Mouse (Mus musculus): ENCODE measurements around the gene Naa35.

Gene Naa35

DNA sequence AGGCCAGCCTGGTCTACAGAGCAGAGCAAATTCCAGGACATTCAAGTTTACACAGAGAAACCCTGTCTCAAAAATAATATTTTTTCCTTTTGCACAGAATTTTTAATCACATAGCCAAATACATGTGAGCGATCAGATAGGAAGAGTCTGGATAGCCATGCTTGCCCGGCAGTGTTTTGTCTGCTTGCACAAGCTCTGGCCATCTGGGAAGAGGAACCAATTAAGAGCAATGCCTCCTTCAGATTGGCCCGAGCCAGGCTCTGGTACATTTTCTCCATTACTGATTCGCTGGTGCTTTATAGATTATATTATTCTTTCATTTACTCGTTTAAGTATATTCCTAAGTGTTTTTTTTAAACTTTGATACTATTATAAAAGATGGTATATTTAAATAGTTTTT is 82.7 kb downstream of the Naa35 start:
- DNase-seq (ENCODE audit: extremely low read depth, insufficient read length, low spot score), result no peak

DNA sequence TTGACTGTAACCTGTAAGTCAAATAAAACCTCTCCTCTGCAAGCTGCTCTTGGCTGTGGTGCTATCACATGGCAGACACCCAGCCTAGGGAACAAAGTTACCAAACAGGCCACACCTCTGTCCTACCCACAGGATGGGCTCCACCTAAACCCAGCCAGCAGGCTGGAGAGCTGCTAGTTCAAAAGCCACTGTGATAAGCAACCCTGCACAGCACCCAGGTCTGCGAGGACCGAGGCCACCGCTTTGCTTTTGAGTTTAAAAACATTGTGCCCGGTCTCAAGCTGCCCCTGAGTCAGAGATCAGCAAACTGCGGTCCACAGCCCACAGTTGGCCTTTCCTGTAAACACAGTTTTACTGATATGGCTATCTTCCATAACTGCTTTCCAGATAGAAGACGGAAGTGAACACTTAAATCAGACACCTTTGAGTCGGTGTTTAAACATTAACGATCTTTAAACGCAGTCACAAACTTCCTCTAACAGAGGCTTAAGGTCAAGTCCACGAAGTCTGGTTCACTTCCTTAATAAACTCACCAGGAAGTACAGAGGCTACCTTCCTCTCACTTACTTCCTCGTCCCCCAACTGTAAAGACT is 83.5 kb downstream of the Naa35 start:
- no peak for DNase-seq (ENCODE audit: extremely low read depth, insufficient read length, low spot score)

DNA sequence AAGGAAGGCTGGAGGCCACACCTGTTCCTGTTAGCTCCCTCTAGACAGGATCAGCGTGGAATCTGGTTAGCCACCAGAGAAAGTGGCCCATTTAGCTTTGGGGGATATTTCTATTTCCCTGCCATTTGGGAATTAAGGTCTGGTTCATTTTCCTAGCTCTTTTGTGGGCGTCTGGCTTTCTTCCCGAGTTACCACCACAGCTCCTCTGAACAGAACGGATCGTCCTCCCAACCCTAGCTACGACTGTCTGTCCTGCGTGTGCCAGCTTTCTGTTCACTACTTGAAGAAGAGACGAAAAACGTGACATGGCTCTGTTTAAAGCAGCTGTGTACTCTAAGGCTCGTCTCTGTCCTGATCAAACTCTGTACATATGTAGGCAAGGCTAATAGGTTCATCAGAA is 84.9 kb downstream of the Naa35 start:
- no peak for DNase-seq (ENCODE audit: extremely low read depth, insufficient read length, low spot score)

DNA sequence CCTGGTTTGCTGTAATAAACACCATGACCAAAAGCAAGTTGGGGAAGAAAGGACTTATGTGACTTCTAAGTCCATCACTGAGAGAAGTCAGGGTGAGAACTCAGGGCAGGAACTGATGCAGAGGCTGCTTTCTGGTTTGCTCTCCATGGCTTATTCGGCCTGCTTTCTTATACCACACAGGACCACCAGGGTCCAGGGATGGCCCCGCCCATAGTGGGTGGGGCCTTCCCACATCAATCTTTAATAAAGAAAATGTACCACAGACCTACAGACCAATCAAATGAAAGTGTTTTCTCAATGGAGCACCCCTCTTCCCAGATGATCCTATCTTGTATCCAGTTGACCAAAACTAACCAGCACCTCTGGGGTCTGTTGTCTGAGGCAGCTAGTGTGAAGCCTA is 86.5 kb downstream of the Naa35 start:
- DNase-seq (ENCODE audit: extremely low read depth, insufficient read length, low spot score), result no peak

DNA sequence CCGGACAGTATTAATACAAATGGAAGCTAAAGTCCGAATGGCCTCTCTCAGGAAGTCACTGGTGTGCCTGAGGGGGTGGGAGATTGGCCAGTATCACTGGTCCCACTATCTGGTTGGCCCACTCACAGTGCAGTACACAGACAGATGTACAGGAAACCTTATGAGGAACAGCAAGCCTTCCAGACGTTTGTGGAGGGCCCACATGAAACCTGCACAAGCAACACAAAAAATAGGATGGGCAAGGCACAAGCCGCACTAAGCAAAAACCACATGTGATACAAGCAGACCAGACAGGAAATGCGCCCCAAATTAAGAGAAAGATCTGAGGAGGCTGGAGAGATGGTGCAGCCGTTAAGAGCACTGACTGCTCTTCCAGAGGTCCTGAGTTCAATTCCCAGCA is 87.2 kb downstream of the Naa35 start:
- no peak for DNase-seq (ENCODE audit: extremely low read depth, insufficient read length, low spot score)

DNA sequence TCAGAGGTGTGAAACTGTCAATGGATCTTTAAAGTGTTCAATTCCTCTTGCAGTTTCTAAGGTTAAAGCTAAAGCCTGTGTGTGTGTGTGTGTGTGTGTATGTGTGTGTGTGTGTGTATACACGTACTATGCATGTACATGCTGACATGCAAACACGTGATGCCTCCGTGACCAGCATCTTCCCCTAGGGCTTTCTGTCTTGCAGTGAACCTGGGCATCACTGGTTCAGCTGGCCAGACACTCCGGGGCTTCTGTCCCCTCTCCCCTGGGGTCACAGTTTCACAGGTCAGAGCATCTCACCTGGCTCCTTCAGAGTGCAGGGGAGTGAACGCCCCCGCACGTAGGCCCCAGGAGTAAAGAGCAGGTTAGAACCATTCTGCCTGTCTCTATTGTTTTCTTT is 88.5 kb downstream of the Naa35 start:
- no peak for DNase-seq (ENCODE audit: extremely low read depth, insufficient read length, low spot score)

DNA sequence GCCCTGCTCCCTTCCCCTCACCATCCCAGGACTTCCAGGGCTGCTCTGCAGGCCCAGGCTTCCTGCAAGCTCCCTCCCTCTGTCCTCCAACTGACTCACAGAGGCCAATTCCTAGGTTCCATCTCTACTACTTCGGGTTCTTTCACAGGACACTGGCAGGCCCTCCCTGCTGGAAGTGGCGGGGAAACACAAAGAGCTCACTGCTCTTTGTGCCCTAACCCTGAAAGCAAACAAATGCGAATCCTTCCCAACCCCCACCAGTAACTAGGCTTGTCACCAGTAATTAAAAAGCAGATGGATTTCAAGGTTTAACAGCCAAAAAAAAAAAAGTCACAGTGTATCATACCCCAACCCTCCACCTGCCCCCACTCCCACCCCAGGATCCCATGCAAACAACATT is 89.2 kb downstream of the Naa35 start:
- peak; percentile 15 for DNase-seq (ENCODE audit: extremely low read depth, insufficient read length, low spot score)

DNA sequence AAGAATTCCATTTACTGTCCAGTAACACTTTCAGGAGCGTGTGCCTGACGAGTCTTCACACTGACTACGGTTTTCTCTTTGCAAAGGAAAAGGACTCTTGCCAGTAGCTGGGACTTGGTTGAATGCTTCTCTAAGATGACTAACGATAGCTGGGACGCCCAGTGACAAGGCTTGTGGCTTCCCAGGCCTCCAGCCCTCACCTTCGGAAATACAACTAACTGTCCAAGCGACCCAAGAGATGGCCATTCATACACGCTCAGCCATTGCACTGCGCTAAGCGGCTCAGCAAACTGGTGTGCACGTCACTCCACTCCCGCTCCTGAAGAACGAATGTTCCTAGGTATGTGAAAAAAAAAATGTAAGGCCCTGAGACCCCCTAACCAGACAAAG is 89.7 kb downstream of the Naa35 start:
- DNase-seq (ENCODE audit: extremely low read depth, insufficient read length, low spot score), result peak; percentile 46

DNA sequence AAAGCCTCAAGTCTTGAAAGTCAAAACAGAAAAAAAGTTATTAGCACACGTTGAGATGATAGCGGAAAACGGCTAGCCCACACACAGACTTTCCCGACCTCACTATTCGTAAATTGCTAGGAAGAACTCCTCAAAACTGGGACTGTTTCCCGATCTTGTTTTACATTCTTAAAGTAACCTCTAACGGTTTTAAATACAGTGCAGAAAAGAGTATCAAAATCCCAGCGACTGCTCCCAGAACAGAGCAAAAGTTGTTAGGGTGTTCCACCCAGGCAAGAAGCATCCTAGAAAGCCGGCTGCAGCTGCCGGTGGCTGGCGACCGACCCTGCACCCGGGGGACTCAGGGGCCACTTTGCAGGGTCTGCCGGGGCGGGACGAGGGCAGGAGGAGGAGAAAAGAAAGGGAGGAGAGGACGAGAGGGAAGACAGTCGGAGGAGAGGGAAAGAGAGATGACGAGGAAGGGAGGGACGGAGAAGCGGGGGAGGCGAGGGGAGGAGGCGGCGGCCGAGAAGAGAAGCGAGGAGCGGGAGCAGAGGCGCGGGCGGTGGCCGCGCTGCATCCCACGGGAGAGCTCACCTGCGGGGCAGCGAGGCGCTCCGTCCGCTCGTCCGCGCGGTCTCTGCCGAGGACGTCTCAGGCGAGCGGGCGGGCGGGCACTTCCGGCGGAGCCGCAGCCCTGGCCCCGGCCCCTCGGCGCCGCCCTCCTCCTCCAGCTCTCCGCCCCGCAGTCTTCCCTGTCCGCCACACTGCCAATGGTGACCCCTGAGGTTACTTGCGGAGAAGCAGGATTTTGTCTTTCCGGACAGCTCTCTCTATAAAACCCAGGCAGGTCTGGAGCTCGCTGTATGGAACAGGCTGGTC is 90.3 kb downstream of the Naa35 start, which contains the start of gene Golm1:
Gene Golm1, minus strand, starts transcription at position 661 of the 861 bp plus-strand sequence.
- DNase-seq (ENCODE audit: extremely low read depth, insufficient read length, low spot score), result peak; percentile 73

DNA sequence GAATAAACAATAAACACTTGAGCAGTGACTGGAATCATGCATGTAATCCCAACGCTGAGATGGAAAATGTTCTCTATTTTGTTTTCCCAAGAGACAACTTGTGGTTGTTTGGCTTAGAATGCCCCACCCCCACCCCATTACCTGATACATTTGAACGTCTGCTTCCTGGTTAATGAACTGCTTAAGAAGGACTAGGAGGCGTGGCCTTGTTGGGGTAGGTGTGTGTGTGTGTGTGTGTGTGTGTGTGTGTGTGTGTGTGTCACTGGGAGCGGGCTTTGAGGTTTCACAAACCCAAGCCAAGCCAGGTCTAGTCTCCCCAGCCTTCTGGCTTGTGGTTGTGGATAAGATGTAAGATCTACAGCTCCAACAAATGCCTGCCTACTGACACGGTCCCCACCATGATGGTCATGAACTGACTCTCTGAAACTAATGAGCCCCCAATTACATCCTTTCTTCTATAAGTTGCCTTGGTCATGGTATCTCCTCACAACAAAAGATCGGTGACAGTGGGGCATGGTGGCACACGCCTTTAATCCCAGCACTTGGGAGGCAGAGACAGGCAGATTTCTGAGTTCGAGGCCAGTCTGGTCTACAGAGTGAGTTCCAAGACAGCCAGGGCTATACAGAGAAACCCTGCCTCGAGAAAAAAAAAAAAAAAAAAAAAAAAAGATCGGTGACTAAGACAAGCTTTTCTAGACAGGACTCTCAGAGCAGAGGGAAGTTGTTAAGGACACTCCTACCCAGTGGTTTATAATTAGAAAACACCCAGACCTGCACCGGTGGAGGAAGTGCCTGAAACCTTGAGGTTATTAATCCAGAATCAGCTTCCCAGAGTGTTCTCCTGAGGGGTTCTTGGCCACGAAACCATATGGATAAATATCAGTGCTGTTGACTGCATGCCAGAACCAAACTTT is 91.5 kb downstream of the Naa35 start:
- DNase-seq (ENCODE audit: extremely low read depth, insufficient read length, low spot score), result no peak

DNA sequence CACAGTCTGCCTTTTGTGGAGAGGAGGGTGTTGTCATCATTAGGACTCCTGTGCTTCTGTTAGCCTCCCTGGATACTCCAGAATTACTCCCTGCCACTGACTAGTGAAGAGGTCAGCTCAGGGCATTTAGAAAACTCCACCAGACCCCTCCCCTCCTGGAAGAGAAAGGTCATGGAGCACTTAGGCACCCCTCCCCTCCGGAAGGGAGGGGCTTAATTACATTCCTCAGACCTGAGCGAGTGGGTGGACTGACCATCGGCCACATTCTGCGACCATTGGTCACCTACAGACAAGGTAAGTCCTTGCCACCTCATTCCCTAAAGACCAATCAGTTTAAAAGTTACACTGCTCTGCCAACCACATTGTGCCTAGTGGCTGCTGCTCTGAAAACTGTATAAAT is 94.2 kb downstream of the Naa35 start:
- DNase-seq (ENCODE audit: extremely low read depth, insufficient read length, low spot score), result no peak

DNA sequence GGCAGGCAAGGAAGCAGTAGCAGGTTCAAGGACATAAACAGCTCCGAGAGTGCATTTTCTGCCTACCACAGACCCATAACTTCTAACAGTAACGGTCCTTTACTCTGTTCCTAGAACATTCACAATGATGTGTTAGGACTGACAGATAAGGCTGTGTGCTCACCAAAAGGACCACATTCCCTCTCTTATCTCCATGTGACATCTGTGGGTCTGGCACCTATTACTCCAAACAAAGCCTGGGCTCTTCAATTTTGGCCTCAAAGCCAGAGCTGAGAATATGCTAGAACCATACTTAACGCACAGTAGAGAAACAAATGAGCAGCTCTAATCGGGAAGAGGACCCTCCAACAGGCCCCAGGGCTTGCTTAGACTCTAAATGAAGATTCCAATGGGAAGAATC is 94.8 kb downstream of the Naa35 start:
- DNase-seq (ENCODE audit: extremely low read depth, insufficient read length, low spot score), result no peak

DNA sequence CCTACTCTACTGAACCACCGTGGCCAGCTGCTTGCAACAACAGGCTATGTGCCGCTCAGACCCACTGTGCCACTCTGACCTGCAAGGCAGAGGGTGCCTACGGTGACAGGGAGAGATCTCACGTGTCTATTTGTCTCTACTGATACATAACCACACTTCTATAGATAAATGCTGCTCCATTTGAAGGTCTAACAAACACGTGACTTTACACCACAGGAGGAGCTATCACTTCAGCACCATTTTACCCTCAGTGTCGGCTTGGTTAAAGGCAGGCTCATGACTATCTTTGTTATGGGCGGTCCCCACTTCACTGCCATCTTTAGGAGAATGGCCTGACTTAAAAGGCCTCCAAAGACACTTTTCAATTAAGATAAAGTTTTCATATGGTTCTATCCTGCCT is 97.6 kb downstream of the Naa35 start:
- DNase-seq (ENCODE audit: extremely low read depth, insufficient read length, low spot score), result no peak

DNA sequence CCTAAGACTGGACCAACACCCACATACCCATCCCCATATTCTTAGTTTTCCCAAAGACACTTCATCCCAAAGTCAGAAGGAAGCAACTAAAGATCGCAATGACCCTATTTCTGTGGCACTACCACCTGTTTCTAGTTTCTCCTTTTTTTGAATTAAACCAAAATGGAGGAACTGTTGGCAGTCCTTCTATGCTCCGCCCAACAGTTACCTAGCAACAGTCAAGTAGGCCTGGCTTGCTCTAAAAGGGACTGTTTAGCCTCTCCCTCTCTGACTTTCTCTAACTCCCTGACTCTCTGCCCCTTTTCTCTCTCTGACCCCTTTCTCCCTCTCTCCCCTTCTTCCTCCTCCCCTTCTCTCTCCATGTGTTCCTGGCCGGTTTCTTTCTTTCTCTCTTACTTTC is 100.2 kb downstream of the Naa35 start:
- DNase-seq (ENCODE audit: extremely low read depth, insufficient read length, low spot score), result no peak

Measured in 3134 (cell line).